Mouse (Mus musculus): Measurements from ENCODE around the gene Nars2. TPM values are rescaled to one million over a fixed set of nuclear protein-coding genes. Genes with fewer than 3 reads are reported as not detected.

Gene Nars2
- total RNA-seq, 2 experiments from 2014 or later = 25.0 to 25.7 TPM

DNA sequence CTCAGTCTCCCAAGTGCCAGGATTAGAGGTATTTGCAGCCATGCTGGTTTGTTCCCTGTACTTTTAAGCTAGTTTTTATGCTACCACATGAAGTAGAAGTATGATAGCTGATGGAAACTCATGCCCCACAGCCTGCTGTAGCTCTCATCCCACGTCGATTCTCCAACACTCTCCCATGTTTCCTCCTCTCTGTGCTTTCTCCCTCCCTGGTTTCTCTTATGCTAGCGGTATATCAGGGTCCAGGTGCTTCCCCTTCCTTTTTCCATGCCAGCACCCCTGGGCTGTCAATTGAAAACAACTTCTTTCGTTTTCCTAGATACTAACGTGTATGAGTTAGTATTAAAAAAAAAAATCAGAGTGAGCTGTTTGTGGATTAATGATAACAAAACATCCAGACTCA, 120.8 kb downstream of the Nars2 start:
- no peak for DNase-seq

DNA sequence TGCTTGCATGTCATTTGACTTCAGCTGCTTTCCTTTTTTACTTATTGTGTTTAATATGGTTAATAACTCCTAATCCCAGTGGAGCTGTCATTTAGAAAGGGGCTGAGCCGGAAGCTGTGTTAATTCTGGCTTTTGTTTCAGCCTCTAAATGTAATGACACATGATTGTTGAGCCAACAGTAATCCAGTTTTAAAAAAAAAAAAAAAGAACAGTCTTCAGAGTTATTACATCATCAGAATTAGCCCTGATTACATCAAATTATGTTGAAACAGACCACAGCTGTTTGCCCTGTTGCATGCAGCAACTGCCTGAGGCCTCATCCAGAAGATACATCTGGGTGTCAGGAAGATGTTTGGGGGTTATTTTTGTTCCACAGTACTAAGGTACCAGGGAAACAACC, 123.7 kb downstream of the Nars2 start:
- no peak for DNase-seq

DNA sequence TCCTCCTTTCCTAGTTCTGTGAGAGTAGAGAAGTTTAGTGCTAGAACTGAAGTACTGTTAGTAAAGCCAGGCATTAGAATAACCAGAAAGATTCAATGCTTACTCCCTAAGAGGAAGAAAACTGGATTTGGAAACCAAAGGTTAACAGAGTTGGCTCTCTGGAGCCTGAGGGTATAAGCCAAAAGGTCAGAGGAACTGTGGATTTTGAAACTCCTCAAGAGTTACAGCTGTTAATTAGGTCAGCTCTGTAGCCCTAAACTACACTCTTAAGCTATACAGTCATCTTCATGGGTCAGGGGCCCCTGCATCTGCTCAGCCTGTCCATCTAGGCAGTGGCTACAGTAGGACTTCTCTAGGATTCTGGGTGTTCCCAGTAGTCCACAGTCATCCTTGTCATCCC, 125.7 kb downstream of the Nars2 start:
- no peak for DNase-seq

DNA sequence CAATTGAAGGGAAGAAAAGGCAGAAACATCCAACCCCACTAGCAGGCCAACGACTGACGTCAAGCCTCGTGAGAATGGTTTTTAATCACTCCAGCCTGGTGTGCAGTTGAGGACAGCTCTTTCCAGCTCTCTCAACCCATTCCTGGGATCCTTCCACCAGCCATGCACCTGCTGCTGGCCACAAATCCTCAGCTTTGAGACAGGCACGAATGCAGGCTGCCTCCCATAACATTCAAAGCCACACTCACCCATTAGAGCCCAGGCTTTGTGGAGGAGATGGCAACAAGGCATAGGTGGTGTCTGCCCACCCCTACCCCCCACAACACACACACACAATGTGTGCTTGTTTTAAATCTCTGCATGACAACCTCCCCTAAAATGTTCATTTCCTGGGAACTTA, 127.4 kb downstream of the Nars2 start:
- DNase-seq = no peak

DNA sequence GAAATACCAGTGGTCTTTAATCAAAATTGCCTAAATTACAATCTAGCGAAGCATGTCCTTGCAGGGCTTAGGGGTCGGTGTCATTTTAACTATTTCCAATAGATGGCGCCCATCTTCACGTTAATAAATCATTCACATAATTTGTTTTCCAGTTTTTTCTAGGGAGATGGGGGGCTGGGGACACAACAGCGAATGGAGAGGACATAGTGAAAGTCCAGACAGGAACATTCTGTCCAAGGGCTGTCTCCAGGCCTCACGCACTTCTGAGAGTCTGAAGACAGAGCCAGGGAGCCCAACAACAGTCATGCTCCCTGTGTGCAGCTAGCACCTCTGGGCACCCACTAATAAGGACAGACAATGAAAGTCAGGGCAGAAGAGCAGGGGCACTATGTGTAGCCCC, 127.8 kb downstream of the Nars2 start:
- no peak for DNase-seq

DNA sequence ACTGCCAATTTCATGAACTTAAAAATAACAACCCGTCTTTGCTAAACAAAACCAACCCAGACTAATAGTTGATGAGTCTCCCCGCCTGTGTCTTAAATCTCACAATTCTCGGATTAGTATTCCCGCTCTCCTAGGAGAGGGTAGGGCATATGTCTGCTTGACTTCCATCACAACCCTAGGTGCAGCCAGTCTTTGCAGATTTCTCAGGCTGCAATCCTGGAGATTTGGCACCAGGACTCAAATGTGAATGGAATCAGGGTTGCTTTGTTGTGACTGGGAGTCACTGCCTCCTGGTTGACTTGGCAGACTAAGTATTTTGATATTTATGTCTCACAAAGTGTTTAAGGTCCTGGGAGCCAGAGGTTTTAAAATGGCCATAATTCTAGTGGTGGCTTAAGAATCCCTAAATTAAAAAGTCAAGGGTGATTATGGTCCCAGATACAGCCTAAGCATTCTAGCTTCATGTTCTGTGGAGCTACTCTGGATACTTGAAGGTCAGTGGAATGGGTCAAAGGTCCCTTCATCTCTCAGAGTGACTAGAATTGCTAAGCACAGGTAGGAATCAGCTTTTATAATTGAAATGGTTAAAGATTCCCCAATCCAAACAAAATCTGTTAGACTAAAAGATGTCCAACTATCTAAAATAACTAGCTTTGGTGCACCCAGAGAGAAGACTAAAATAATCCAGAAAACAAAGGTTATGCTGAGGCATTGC, 128.5 kb downstream of the Nars2 start:
- no peak for DNase-seq

DNA sequence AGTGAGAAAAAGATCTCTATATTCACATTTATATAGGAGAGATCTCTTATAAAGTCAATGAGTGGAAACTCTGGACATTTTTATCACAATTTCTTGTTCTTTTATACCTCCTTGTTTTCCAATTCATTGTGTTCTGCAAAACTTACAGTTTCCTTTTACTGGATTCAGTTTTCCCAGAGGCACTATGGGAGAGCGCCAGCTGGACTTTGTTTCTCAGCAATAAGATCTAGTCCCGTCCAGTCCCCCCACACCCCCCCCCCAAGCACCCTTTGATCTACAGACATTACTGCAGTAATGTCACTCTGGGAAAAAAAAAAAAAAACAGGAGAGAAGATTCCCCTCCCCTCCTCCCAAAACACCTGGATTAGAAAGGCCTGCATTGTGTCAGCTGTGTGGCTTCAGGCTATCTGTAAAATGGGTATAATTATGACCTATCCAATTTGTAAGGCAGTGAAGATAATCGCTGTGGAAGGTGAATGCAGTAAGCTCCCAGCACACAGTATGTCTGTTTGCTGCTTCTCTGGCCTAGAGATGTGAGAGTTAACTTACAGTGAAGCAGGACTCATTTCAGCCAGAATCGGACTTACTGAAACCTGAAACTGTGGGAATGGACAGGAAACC, 129.4 kb downstream of the Nars2 start:
- DNase-seq = no peak

DNA sequence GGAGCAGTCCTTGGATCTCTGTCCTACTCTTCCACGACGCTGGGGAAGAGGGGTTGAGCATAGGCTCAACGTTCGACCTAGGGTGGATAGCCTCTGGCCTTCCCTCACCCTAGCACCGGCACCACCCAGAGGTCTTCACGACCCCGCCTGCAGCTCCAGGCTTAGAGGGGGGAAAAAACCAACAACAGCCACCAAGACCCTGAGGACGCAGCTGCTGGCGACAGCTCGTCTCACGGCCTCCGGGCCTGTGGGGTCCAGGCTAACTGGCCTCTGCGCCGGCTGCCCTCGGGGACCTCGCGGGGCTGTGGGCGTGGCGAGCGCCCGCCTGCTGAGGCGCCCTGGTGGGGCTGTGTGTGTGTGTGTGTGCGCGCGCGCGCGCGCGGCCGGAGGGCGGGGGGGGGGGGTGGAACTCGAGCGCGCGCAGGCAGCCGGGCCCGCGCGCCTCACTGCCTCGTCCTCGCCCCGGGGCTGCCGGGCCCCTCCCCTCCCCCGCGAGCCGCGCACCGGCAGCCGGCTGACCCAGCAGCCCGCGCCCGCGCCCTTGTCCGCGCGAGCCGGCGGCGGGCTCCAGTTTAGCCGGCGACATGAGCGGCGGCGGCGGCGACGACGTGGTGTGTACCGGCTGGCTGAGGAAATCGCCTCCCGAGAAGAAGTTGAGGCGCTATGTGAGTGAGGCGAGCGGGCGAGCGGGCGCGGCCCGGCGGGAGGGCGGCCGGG, 130.1 kb downstream of the Nars2 start, which contains the start of gene Gab2:
Gab2 (plus strand) TSS at position 345 of the 717 bp plus-strand sequence.
- DNase-seq = peak; percentile 83

DNA sequence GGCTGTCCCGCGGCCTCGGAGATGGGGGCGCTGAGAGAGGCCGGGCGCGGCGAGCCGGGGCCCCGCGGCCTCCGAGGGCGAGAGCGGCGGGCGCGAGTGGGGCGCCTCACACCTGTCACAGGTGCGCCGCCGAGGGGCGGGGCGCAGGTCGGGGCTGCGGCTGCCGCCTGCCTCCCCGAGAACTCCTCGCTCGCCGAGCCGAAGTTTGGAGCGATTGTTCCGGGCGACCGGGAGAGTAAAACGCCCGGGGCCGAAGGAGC, 130.6 kb downstream of the Nars2 start:
- no peak for DNase-seq

DNA sequence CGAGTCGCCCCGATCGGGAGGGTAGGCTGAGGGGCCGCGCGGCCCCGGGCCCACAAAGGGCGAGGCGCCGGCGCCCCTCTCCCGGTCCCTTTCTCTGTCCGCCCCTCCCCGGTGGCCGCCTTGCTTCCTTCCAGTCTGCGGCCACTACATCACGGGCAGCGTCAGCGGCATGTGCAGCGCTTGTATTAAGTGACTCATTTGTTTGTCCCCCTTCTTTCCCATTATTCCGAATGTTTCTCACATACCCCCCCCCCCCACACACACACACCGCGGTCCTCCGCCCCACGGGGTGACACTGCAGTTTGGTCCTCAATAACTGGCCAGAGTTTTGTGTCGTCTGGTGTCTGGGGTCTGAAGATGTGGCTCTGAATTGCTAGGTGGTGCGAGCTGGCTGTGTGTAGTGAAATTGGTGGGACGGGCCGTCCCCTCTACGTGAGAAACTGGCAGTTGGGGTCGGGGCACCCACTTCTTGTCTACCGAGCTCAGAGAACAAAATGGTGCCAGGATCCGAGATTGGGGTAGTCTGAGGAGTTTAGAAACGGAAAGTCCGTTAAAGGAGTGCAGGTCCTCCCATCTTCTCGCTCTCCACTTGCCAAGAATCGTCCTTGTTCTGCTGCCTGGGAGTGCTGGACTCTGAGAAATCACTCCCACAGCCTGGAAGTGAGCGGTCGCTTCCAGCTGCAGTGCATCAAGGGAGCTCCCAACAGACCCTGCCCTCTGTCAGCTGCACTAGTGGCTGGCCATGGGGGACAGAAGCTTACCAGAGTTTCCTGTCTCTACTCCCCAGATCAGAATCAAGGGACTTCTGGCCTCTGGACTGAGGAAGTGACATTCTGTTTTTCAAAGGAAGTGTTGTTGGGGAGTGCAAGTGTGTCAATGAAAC, 131.2 kb downstream of the Nars2 start:
- peak; percentile 72 for DNase-seq

DNA sequence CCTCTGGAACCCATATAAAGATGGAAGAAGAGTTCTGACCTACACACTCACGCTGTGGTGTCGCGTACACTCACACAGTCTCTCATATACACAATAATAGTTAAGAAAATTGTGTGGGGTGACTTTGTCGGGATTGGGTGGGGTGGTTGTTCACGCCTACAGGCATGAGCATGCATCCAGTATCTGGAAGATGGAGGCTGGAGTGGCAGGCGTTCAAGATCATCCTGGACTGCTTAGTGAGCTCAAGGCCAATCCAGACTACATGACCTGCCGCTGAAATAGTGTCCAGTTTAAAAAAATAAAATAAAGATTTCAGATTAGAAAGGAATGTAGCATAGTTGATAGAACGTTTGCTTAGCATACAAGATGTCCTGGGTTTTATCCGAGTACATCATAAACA, 132.3 kb downstream of the Nars2 start:
- DNase-seq = no peak

DNA sequence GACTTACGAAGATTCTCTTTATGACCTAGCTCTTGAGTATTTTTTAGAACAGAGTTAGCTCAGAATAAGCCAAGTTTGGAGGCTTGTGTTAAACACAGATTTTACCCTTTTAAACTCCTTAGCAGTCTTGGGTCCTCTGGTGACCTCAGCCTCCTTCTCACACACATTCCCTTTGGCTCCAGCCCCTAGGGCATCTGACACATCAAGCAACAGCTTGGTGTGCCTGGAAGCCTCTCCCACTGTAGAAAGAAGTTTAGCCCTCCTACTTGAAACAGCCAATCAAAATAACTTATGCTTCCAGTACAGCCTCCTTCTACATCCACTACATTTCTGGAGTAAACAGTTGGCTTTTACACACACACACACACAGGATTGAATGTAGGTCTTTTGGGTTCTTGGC, 132.9 kb downstream of the Nars2 start:
- no peak for DNase-seq

DNA sequence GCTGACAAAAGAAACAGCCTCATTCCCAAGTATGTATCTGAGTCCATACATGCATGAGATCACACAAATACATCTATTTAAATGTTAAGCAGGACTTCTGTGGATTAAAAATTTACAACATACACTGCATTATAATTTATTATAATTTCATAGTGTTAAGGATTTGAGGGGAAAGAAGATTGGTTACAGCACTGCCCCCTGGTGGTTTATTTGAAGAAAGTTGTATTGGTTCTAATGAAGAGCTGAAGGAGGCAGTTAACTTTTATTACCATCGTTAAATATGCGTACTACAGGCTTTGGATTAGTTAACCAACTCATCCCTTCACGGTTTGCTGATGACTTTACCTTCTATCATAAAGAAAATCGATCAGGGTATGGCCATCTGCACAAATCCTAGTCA, 134.0 kb downstream of the Nars2 start:
- DNase-seq = no peak

DNA sequence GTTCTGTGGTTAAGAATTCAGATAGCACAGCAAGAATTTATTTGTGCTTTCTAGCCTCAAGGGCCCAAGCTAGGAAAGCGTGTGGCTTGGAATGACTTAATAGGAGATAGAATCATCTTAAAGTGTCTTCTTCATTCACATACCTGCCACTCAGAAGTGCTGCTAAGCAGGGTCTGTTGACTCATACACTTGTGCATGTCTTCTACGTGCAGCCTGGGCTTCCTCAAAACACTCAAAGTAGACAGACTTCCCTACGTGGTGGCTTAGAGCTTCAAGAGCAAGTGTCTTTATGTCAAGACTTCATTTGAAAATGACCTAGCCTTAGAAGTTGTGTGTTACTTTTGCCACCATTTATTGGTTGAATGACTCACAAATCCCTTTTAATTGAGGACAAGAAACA, 142.9 kb downstream of the Nars2 start:
- no peak for DNase-seq

DNA sequence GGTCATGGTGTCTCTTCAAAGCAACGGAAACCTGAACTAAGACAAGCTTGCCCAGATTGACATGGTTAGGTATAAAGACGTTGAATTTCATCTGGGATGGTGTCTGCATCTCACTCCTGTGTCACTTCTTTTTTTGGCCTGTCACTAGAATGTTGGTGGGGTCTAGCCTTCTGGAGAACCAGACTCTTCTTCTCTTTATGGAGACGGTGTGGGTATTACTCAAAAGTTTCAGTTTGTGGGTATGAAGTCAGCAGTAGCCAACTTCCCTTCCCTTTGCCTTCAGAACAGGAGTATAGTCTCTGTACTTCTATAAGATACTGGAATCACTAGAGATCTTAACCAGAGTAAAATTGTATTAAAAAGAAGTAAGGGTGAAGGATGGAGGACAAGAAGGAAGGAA, 156.8 kb downstream of the Nars2 start:
- no peak for DNase-seq

Other genes with a start within 250 kb of the Nars2 start
- gene Gab2, start 130.1 kb downstream of the Nars2 start, total RNA-seq (2021) = 10 to 100 TPM; 18.1 to 20.9 TPM